Mouse (Mus musculus) right cerebral cortex, postnatal 25 days (tissue): ENCODE measurements around the gene Pcbp4.

Experiments
- DNase-seq: peaks from one replicate; pipeline ENCODE4 v3.0.0; 2022

Pcbp4 gene

DNA sequence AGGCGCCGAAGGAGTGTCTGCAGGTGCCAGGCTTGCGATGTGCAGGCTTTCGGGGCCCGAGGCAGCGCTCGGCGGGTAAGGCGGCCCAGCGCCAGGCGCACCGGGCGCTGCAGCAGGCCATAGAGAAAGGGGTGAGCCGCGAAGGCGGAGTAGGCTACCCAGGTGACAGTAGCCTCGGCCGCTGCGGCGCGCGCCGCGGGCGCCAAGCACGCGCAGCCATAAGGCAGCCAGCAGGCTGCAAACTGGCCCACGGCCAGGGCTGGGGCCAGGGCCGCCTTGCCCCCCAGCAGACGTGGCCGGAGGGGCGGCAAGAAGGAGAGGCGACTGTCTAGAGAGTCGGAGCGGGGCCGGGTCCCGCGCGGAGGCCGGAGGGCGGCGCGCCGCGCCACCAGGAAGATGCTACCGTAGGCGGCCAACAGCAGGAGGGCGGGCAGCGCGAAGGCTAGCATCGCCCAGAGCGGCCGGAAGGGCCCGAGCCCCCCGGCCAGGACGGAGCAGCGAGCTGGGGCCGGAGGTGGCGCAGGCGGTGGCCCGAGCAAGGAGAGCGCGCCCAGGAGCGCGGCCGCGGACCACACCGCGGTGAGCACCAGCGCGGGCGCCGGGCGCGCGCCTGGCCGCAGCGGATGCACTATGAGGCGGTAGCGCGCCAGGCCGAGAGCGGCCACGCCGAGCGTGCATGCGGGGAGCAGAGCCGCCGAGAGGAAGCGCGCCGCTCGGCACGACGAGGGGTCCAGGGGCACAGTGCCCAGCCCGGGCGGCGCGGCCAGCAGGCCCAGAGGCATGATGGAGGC, 11.9 kb downstream of the Pcbp4 start:
- peak; percentile 86 for DNase-seq

DNA sequence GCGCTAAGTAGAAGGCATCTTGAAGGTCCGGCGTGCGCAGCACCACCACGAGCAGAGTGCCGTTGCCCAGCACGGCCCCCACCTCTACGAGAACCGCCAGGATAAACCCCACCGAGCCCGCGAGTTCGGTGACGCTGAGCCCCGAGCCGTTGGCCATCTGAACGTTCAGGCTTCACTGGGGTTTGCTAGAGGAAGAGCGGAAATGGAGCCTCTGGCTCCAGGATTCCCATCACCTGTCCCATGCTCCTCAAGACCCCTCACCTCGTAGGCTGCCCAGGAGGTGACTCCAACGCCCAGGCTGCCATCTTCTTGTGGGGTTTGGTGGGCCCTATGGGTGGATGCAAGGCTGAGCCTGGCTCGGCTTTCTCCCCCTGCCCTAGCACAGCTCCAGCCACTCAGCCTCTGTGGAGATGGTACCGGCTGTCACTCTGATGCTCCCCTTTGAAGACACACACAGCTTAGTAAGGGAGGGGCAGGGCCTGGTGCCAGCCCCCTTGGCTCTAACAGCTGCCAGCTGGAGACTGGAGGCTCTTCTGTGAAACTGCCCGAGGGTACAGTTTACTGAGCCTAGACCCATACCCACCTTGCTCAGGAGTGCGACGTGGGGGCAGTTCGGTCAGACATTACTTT, 12.6 kb downstream of the Pcbp4 start, which contains the start of gene Gpr62:
TSS of gene Gpr62 (minus strand) at position 368 of the 630 bp plus-strand sequence.
- DNase-seq: peak; percentile 46

DNA sequence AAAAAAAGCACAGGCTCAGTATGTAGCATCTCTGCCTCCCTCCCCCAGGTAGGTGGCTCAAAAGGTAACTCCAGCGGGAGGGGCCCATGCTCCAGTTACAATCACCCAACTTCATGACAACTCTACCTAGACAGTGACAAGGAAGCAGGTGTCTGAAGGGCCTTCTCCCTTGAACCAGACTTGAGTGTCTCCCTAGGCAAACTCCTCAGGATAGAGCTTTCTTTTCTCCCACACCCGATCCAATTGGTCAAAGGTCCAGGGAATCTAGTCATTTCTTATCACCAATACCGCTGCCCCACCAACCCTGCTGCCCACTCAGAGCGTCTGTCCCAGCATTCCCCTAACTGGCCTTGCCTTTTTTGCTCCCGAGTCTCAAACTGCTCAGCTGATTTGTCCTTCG, 13.6 kb downstream of the Pcbp4 start:
- no peak for DNase-seq

DNA sequence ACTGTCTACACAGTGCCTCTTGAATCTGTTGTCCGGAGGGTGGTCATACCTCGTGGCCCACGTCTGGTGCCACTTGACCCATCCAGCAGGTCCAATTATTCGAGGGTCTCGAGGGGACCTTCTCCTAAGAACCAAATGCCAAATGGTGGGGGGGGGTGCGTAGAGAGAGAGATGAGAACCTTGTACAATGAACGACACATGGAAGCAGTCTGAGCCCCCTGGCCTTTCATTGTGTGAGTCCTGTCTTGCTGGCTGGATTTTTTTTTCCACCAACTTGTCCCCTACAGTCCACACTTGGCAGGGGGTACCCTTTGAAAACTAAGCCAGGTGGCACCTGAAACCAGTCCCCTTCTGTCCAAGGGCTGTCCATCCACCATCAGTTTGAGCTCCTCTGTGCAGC, 14.7 kb downstream of the Pcbp4 start:
- DNase-seq: peak; percentile 3

DNA sequence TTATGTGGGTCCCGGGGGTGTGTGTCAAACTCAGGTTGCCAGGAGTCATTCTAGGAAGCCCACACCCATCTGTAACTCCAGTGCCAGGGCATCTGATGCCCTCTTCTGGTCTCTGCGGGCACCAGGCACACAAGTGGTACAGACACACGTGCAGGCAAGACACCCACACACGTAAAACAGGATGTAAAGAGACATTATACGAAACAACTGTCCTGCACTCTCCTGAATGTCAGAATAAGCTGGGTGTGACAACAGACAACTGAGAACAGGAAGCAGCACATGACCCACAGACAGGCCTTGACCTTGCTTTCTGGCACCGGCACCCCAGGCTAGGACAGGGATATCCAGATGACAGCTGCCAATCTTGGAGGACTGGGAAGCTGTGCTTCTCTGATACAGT, 16.2 kb downstream of the Pcbp4 start:
- no peak for DNase-seq

DNA sequence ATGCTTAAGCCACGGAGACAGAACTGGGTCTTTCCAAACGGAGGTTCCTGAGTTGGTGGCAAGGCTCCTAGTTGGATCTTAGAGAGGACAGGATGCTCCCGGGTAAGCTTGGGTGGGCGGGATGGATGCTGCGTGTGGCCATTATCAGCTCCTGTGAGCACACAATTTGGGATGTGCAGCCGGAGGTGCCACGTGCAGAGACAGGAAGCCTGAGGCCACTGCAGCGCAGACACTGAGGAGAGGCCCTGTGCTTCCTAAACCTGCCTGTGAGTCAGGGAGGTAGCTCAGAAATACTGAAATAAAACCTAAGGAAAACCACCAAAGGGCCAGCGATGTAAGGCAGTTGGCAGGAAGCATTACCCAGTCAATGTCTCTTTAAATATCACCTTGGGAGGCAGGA, 16.7 kb downstream of the Pcbp4 start:
- no peak for DNase-seq

DNA sequence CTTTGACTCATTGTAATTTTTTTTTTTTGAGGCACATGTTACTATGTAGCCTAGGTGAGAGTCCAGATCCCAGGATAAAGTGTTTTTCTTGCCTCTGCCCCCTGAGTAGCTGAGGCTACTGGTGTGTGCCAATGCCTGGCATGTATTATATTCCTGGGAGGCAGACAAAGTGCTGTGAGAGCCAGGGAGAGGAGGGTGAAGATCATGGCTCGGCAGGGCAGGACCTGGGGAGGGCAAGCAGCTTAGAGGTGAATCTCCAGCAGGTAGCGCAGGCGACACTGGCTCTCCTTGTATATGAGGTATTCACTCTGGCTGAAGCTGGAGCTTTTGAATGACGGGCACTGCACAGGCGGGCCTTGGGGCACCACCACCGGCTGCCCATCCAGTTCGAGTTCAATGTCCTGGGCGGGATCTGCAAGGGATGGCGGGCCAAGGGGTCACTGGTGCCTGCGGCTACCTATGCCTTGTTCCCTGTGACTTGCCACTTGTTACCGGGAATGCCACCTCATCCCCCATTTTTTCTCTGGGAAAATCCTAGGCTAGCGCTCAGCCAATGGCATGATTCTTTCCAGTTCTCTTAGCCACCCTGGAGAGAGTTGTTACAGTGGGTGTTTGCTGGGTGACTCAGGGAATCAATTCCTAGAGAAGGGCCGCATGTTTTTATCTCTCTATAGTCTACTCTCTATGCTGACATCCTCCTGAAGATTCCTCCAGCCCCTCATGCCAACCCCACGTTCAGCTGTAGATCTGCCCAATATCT, 18.1 kb downstream of the Pcbp4 start:
- DNase-seq: peak; percentile 5

DNA sequence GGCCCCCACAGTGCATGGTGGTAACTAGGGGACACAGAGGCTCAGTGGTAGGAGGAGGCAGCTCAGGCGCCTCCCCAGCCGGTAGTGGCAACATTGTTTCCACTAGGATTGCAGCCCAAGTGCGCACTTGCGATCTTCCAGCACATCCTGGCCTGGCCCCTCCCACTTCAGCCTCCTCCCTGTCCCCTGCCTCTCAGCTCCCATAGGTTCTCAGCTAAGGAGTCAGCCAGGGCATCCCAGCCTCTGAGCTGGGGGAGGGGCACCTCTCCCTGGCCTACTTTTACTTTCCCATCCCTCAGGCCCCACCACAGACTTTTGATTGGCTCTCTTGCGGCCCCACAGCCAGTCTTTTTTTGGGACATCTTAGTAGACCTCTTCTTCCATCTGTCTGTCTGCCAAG, 18.8 kb downstream of the Pcbp4 start:
- peak; percentile 19 for DNase-seq

DNA sequence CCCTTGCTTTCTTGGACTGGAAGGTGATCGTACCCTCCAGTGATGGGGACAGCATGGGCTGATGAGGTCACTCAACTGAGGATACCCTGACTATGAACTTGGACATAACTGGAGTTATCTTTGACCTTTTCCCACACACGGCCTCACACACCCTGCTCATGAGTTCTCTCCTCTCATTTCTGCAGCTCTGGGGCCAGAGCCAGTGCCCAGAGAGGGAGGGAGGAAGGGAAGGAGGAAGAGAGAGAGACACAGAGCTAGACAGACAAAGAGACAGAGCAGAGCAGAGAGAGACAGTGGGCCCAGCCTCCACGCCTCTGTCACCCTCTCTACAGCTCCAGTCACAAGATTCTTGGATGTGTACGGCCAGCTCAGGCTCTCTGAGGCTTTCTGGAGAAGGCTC, 19.2 kb downstream of the Pcbp4 start:
- peak; percentile 3 for DNase-seq

DNA sequence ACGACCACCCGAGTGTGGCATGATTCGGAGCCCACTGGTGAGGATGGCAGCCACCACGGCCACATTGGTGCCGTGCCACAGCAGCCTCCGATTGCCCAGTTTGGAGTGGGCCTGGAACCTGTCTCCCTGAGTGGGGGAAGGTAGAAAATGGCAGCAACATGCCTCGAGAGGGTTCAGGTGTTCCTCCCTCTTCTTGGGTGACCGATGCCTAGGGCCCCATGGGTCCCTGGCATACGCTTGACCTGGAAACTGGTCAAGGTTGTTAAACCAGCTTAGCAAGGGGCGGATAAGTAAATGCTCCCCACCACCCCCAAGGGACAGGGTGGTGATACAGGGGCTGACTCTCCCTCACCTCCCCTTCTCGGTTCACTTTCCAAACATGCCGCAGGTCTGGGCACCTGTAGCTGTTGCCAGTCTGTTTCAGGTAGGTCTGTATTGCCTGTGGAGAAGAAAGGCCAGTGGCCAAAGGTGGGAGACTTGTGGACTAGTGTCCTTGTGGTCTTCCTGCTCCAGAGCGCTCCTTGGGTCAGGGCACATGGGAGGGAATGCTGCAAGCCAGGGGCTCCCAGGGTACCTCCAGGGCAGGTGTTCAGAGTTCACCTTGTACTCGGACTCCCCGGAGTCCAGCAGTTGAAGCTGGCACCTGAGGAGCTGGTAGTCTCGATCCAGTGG, 20.1 kb downstream of the Pcbp4 start:
- DNase-seq: peak; percentile 2

DNA sequence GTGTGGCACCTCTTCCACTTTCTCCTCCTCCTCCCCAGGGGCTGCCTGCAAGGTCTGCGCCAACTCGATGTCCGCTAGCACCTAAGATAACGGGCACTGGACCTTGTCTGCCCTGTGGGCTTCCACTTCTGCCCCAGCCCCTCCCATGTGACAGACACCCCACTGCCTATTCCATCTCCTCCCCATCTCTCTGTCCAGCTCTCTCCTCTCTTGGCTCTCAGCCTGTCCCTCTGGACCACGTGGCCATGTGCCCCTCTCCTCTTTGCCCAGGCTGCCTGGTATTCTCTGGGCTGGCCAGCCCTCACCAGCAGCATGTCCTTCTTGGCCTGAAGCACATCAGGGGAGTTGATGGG, 20.6 kb downstream of the Pcbp4 start:
- DNase-seq: no peak

DNA sequence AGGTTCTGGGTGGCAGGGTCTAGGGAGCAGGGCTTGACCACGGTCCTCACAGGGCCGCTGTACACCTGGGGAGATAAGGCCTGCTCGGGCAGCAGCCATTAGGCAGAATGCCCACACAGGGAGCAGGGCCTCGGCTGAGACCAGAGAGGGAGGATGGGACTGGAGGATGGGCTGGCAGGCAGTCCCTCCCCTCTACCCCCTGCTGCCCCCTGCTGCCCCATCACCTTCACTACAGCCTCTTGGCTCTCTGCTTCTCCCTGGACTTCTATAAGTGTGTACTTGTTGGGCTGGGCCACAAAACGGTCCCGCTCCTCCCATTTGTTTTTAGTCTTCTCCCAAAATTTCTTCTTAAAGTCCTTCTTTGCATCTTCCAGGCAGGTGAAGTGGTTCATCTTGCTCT, 21.4 kb downstream of the Pcbp4 start:
- peak; percentile 24 for DNase-seq

DNA sequence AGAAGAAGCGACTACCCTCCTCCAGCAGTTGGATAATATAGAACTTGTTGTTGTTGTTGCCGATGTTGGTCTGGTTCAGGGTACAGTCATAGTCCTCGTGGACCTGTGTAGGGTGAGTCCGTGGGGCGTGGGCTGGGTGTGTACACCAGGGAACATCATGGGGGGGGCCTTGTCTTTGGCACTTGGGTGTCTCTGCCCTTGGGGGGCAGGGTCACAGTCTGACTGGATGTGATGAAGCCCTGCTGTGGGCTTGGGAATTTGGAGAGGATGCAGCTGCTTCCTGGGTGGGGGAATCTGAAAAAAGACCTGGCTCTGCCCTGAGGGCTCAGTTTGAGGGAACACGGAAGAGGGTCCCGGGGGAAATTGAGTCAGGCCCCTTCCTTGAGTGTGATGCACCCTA, 22.0 kb downstream of the Pcbp4 start:
- peak; percentile 2 for DNase-seq

DNA sequence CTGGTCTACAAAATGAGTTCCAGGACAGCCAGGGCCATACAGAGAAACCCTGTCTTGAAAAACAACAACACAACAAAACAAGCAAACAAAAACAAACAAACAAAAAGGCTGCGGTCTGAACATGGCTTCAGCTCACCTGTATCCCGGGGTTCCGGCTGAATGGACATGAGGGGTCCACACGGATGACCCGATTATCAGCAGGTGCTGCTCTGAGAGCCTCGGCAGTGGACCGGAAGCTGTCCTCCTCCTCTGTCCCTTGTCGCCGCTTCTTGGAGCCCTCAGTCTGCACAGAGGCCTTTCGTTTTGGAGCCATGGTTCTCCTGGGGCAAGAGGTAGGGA, 22.5 kb downstream of the Pcbp4 start, which contains the start of gene Rrp9:
TSS of gene Rrp9 (plus strand) at position 301 of the 339 bp plus-strand sequence.
- DNase-seq: no peak

DNA sequence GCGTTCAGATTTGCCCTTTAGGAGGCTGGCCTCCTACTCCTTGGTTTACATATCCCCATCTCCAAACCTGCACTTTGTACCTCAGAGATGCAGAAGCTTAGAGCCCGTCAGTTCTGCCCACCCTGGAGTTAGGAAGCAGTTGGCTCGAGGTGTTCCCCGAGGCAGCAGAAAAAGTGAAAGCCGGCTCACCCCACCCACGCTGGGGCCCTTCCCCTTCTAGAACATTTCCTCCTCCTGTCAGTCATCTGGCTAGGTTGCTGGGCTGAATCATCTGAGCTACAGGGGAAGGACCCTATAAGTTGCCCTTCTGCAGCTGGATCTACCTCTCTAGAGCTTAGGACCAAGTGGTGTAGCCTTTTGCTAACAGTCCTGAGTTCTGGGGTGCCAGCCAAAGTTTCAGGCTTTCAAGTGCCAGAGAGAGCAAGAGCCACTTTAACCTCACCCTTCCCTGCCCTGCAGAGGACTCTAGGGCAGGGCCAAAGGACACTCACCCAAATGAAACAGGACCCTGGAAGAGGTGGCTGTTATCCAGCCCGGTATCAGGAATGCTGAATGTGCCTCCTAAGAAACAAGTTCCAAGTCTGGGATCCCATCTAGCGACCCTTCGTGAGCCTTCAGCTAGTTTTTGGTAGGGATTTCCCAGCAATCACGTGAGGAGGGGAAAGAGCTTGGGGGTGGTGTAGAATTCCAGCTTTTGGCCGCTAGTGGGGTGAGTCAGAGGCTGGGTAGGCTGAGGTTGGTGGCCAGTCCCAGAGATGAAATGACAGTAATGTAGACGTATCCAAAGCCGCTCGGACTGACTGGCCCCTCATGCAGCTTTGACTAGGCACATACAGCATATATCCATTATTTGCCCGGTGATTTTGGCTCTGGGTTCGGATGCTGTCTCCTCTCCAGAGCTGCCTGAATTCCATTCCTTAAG, 23.2 kb downstream of the Pcbp4 start:
- peak; percentile 11 for DNase-seq

DNA sequence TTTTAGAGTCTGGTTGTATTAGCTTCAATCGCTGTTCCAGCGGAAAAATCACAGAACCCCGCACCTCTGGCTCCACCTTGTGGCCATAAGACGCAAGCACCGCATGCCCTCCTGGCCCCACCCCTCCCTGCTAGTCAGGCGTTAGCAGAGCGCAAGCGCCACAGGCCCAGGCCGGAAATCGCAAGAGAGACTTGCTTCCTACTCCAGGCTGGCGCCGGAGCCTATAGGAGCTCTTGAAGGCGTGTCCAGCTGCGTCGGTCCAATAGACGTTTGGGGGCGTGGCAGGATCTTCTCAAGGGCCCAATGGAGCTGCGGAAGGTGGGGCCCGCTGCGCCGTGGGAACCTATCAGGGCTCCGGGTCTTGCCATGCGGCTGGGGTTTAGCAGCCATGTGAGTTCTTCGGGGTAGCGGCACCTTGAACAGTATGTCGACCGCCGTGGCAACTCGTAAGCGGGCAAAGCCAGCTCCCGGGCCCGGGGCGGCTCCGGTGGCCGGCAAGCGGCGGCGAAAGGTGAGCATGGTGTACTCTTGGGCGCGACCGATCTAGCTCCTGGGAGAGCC, 23.9 kb downstream of the Pcbp4 start, which contains the start of gene Parp3:
TSS of gene Parp3 (minus strand) at position 26 of the 561 bp plus-strand sequence.
- DNase-seq: peak; percentile 99

DNA sequence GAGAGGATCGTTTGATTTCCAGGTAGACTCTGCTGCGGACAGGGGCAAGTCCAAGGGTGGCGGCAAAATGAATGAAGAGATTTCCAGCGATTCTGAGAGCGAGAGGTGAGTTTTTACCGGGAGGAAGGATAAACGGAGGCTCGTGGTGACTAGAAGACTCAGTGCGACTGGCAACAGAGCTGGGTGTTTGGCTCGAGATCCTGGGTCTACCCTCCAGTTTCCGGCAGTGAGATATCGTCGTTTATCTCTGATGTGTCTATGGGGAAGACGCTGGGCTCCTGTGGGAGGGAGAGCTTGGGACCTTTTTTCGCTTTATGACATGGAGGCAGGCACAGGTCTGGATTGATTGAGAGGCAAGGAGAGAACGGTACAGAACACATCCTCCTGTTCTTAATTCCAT, 24.6 kb downstream of the Pcbp4 start:
- no peak for DNase-seq

DNA sequence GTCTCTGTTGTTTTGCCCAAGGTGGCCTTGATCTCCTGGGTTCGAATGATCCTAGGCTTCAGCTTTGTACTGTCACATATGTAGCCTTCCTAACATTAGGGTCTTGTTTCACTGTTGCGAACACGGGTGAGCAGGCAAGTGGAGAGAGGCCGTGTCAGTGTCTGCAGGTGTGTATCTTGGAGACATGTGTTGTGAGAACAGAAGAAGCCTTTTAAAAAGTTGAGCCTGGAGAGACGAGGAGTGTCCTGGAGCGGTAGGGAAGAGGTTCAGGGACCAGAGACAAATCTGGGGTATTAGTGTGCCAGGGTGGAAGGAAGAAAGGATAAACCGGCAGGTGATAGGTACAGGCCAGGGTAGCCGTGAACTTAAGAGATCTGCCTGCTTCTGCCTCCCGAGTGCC, 25.0 kb downstream of the Pcbp4 start:
- no peak for DNase-seq

DNA sequence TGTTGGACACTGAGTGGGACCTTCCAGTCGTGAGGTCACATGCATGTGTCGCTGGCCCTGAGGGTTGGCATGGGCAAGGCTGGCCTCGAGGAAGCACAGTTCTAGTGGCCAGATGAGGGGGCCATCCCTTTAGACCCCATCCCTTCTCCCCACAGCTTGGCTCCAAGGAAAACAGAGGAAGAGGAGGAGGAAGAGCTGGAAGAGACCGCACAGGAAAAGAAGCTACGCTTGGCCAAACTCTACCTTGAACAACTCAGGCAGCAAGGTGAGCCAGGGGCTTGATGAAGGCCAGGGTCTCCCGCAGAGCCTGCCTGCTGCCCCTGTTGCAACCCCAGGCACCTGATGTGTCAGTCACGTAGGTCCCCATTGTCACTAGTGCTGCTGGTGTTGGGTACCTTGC, 27.4 kb downstream of the Pcbp4 start:
- peak; percentile 0 for DNase-seq

DNA sequence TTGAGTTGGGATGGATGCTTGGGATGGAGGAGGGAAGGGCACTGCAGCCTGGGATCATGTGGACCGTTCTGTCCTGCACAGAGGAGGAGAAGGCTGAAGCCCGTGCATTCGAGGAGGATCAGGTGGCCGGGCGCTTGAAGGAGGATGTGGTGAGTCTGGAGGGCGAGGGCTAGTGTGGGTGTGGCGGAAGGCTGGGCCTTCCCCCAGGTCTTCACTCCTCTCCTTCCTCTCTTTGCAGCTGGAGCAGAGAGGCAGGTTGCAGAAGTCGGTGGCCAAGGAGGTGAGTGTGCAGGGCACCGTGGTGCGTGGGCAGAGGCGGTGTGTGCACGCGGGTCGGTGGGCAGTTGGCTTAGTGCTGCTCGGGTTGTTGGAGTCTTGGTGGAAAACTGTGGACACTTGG, 28.0 kb downstream of the Pcbp4 start:
- DNase-seq: no peak

DNA sequence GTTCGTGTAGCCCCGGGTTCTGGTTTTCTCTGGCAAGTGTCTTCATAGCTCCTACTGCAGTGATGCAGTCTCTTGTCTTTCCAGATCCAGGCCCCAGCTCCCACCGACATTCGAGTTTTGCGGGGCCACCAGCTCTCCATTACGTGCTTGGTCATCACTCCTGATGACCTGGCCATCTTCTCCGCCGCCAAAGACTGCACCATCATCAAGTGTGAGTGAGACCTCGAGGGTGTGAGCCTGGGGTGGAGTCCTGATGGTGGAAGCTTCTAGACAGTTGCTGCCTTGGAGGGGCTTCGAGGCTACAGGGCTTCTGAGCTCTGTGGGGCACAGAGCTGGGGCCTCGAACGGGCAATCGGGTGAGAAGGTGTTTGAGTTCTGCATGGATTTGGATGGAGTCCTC, 28.6 kb downstream of the Pcbp4 start:
- DNase-seq: peak; percentile 1

DNA sequence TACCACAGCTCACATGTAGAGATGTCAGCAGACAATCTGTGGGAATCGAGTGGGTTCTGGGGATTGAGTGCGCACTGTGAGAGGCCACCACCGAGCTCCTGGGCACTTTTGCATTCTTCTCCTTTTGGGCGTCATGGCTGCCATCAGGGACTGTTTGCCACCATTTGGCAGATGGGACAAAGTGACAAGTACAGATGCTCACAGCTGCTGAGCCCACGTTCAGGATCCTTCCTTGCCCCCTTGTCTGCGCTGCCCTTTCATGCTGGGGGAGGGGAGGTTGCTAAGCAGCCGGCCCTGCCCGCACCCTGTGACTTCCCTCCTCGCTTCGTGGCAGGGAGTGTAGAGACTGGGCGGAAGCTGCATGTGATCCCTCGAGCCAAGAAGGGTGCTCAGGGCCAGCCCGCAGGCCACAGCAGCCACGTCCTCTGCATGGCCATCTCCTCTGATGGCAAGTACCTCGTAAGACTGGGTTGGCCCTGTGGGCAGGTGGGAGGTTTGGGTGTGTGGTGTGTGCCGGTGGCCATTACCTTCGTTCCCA, 29.6 kb downstream of the Pcbp4 start:
- peak; percentile 3 for DNase-seq
